Mouse (Mus musculus) lung, embryonic 15.5 days (tissue): ENCODE results near the gene Aurkb. TPM values are rescaled to one million over a fixed set of nuclear protein-coding genes. Genes with fewer than 3 reads are reported as not detected.
A peak's percentile ranks its signal among the peaks of the same experiment; 100 is the strongest.

Source experiments
- ATAC-seq: fragments of 200-750 bp; cut with Nextera tagmentation; 2 replicates; pipeline ENCODE4 v1.8.0; 2017; ENCODE audit warnings: moderate number of reproducible peaks, borderline replicate concordance; ENCODE audit not compliant: low FRiP score, low TSS enrichment; ENCODE audit errors: extremely low read depth
- H3K27ac ChIP-seq: fragments of 300-500 bp; sonication (generic); 2 replicates; pipeline ENCODE4 v1.5.1; 2015; ENCODE audit warnings: moderate library complexity, mild to moderate bottlenecking, inconsistent platforms
- H3K27me3 ChIP-seq: fragments of 300-500 bp; sonication (generic); 2 replicates; pipeline ENCODE4 v1.6.1; 2015; ENCODE audit warnings: inconsistent platforms
- H3K36me3 ChIP-seq: fragments of 300-500 bp; sonication (generic); 2 replicates; pipeline ENCODE4 v1.6.1; 2015; ENCODE audit warnings: inconsistent platforms
- H3K4me1 ChIP-seq: fragments of 300-500 bp; sonication (generic); 2 replicates; pipeline ENCODE4 v1.6.1; 2015; ENCODE audit warnings: inconsistent platforms
- H3K4me2 ChIP-seq: fragments of 300-500 bp; sonication (generic); 2 replicates; pipeline ENCODE4 v1.6.1; 2015; ENCODE audit warnings: inconsistent platforms, mild to moderate bottlenecking, moderate library complexity
- H3K4me3 ChIP-seq: fragments of 300-500 bp; sonication (generic); 2 replicates; pipeline ENCODE4 v1.5.1; 2015; ENCODE audit warnings: mild to moderate bottlenecking, inconsistent platforms
- H3K9ac ChIP-seq: fragments of 300-500 bp; sonication (generic); 2 replicates; pipeline ENCODE4 v1.6.1; 2015; ENCODE audit warnings: inconsistent platforms
- H3K9me3 ChIP-seq: fragments of 300-500 bp; sonication (generic); 2 replicates; pipeline ENCODE4 v1.6.1; 2016; ENCODE audit warnings: inconsistent platforms
- WGBS: fragments of 180-500 bp; shearing (Covaris S2); methylation state at CpG from one replicate; pipeline ENCODE4 v1.1.7; 2015; 5-methylcytosine and 5-hydroxymethylcytosine counted together
- polyA plus RNA-seq: library from polyadenylated mRNA; unstranded; fragments of >200 nt; fragmentation: Nextera tagmentation; extraction: Ambion mirVana; gene quantifications from 2 replicates; pipeline ENCODE4 v1.2.1, GENCODE M21; 2015

Aurkb gene
- polyA plus RNA-seq, 1 experiment from 2014 or later = 211 TPM

GRCm38 (mm10) chr11:69012071-69012601 is 33.3 kb upstream of the Aurkb start:
- WGBS = 1% methylated on average over 18 of the region's 18 CpGs
- H3K4me1 ChIP-seq = peaks cover 24% of the 10 kb centered on the region

GRCm38 (mm10) chr11:69015644-69016441 is 29.6 kb upstream of the Aurkb start, which contains the start of gene Ctc1:
TSS of gene Ctc1 (plus strand) at chr11:69015911.
- Histone ChIP-seq H3K9me3 (no peaks in the 10 kb centered on the region), H3K4me2 (peak within 1 kb of the TSS; percentile 73), H3K9ac (peak within 1 kb of the TSS; percentile 83), H3K36me3 (peaks cover under 1% of the 10 kb centered on the region), H3K27ac (peak within 1 kb of the TSS; percentile 93), H3K4me1 (peaks cover 17% of the 10 kb centered on the region), H3K4me3 (peak within 1 kb of the TSS; percentile 68), H3K27me3 (no peaks in the 10 kb centered on the region)
- ATAC-seq = peak; percentile 94
- 2% methylated on average over 38 of the region's 38 CpGs for WGBS

More at GRCm38 (mm10) chr11:69012071-69012601, 33.3 kb upstream of the Aurkb start:
- no peaks in the 10 kb centered on the region for H3K27me3 ChIP-seq
- H3K27ac ChIP-seq = peak overlapping the region; percentile 83
- peak; percentile 62; the same call in 1 of the 2 replicates for ATAC-seq
- H3K36me3 ChIP-seq = no peaks in the 10 kb centered on the region
- no peaks in the 10 kb centered on the region for H3K9me3 ChIP-seq
- peak overlapping the region; percentile 49 for H3K4me3 ChIP-seq
- H3K9ac ChIP-seq = peak overlapping the region; percentile 58
- peak overlapping the region; percentile 82 for H3K4me2 ChIP-seq

- WGBS = 47% methylated on average over 3 of the region's 3 CpGs
- Histone ChIP-seq H3K4me1 (peaks cover 13% of the 10 kb centered on the region), H3K27ac (no peak overlapping the region), H3K36me3 (peaks cover 10% of the 10 kb centered on the region), H3K9ac (peak overlapping the region; percentile 83), H3K9me3 (no peaks in the 10 kb centered on the region), H3K4me2 (peak overlapping the region; percentile 73), H3K27me3 (no peaks in the 10 kb centered on the region), H3K4me3 (peak overlapping the region; percentile 68)
- ATAC-seq = no peak
These were observed 28.7 kb upstream of the Aurkb start for GRCm38 (mm10) chr11:69016755-69017154.

- ATAC-seq = no peak
- peaks cover 48% of the 10 kb centered on the region for H3K36me3 ChIP-seq
- no peak overlapping the region for H3K4me3 ChIP-seq
- no peak overlapping the region for H3K27ac ChIP-seq
- no peak overlapping the region for H3K4me2 ChIP-seq
- H3K27me3 ChIP-seq = no peaks in the 10 kb centered on the region
- H3K4me1 ChIP-seq = peaks cover 7% of the 10 kb centered on the region
- no peak overlapping the region for H3K9ac ChIP-seq
- H3K9me3 ChIP-seq = no peaks in the 10 kb centered on the region
These were observed 24.8 kb upstream of the Aurkb start for GRCm38 (mm10) chr11:69020691-69021090.

- Histone ChIP-seq H3K27me3 (no peaks in the 10 kb centered on the region), H3K27ac (no peak overlapping the region), H3K4me1 (no peaks in the 10 kb centered on the region), H3K4me3 (no peak overlapping the region), H3K36me3 (peaks cover 98% of the 10 kb centered on the region), H3K9me3 (no peaks in the 10 kb centered on the region), H3K4me2 (no peak overlapping the region), H3K9ac (no peak overlapping the region)
- no peak for ATAC-seq
- WGBS = 85% methylated on average over 3 of the region's 3 CpGs
These were observed 18.9 kb upstream of the Aurkb start for GRCm38 (mm10) chr11:69026562-69026961.

GRCm38 (mm10) chr11:69028805-69029204 is 16.6 kb upstream of the Aurkb start:
- H3K9ac ChIP-seq = no peak overlapping the region
- 57% methylated on average over 2 of the region's 2 CpGs for WGBS
- H3K4me3 ChIP-seq = no peak overlapping the region
- H3K4me1 ChIP-seq = no peaks in the 10 kb centered on the region
- H3K27ac ChIP-seq = no peak overlapping the region
- H3K4me2 ChIP-seq = no peak overlapping the region
- H3K9me3 ChIP-seq = no peaks in the 10 kb centered on the region
- H3K27me3 ChIP-seq = no peaks in the 10 kb centered on the region
- H3K36me3 ChIP-seq = peaks cover 97% of the 10 kb centered on the region
- ATAC-seq = no peak

GRCm38 (mm10) chr11:69033552-69033951 is 11.9 kb upstream of the Aurkb start:
- Histone ChIP-seq H3K4me1 (peaks cover 19% of the 10 kb centered on the region), H3K4me3 (no peak overlapping the region), H3K27ac (no peak overlapping the region), H3K4me2 (no peak overlapping the region), H3K9ac (no peak overlapping the region), H3K27me3 (no peaks in the 10 kb centered on the region), H3K9me3 (no peaks in the 10 kb centered on the region), H3K36me3 (peaks cover 74% of the 10 kb centered on the region)
- no peak for ATAC-seq
- WGBS = 69% methylated on average over 9 of the region's 9 CpGs

GRCm38 (mm10) chr11:69034585-69034984 is 10.9 kb upstream of the Aurkb start:
- Histone ChIP-seq H3K27ac (no peak overlapping the region), H3K9ac (no peak overlapping the region), H3K9me3 (no peaks in the 10 kb centered on the region), H3K27me3 (no peaks in the 10 kb centered on the region), H3K4me2 (no peak overlapping the region), H3K4me3 (no peak overlapping the region), H3K4me1 (peaks cover 29% of the 10 kb centered on the region), H3K36me3 (peaks cover 64% of the 10 kb centered on the region)
- WGBS = 89% methylated on average over 3 of the region's 3 CpGs
- no peak for ATAC-seq

GRCm38 (mm10) chr11:69035411-69035810 is 10.0 kb upstream of the Aurkb start:
- H3K4me3 ChIP-seq = no peak overlapping the region; the same call in 1 of the 2 replicates

GRCm38 (mm10) chr11:69035849-69036248 is 9.6 kb upstream of the Aurkb start:
- ATAC-seq = peak; percentile 11; the same call in 1 of the 2 replicates
- Histone ChIP-seq H3K27ac (peak overlapping the region; percentile 65), H3K36me3 (peaks cover 52% of the 10 kb centered on the region), H3K9me3 (no peaks in the 10 kb centered on the region), H3K4me1 (peaks cover 29% of the 10 kb centered on the region), H3K9ac (no peak overlapping the region), H3K4me3 (no peak overlapping the region; the same call in 1 of the 2 replicates), H3K27me3 (no peaks in the 10 kb centered on the region), H3K4me2 (peak overlapping the region; percentile 59)
- 5% methylated on average over 8 of the region's 8 CpGs for WGBS

More at GRCm38 (mm10) chr11:69035411-69035810, 10.0 kb upstream of the Aurkb start:
- no peaks in the 10 kb centered on the region for H3K27me3 ChIP-seq
- H3K9ac ChIP-seq = no peak overlapping the region
- no peak for ATAC-seq
- no peaks in the 10 kb centered on the region for H3K9me3 ChIP-seq
- peaks cover 57% of the 10 kb centered on the region for H3K36me3 ChIP-seq
- peak overlapping the region; percentile 59 for H3K4me2 ChIP-seq
- H3K27ac ChIP-seq = peak overlapping the region; percentile 65
- WGBS = 83% methylated on average over 9 of the region's 9 CpGs
- H3K4me1 ChIP-seq = peaks cover 29% of the 10 kb centered on the region

GRCm38 (mm10) chr11:69036486-69037230 is 8.8 kb upstream of the Aurkb start:
- Histone ChIP-seq H3K4me3 (peak overlapping the region; percentile 65), H3K36me3 (peaks cover 44% of the 10 kb centered on the region), H3K9ac (peak overlapping the region; percentile 69), H3K27me3 (no peaks in the 10 kb centered on the region), H3K4me2 (peak overlapping the region; percentile 59), H3K4me1 (peaks cover 29% of the 10 kb centered on the region), H3K27ac (peak overlapping the region; percentile 86), H3K9me3 (no peaks in the 10 kb centered on the region)
- WGBS = 8% methylated on average over 20 of the region's 20 CpGs
- ATAC-seq = no peak
